ENCODE assay signal across 12 mouse cellular contexts in genomic region chr17:12204689-12205014, GRCm38 (mm10).
DNase-seq lines count a peak whose midpoint lies in the region; ATAC-seq and TF ChIP-seq lines count a peak whose summit lies in the region.
"Had no signal": no experiment of that assay in that cellular context is flagged by ENCODE, and none has a peak within 500 bp of the region (broad histone marks: within the 10 kb centered on the region; RNA-seq: fewer than 3 reads in every experiment).

No protein-coding gene starts in this region.

- no peak for TF ChIP-seq CTCF in lung, embryonic 14.5 days (IDR thresholded peaks at IDR 0.05; ENCODE audit: low read depth)

- H3K9me3 ChIP-seq in forebrain, embryonic 12.5 days, result no peaks in the 10 kb centered on the region
- no peaks in the 10 kb centered on the region for H3K9me3 ChIP-seq in forebrain, embryonic 16.5 days (ENCODE audit: control insufficient read depth, low read length)
- H3K9me3 ChIP-seq in lung, embryonic 14.5 days (ENCODE audit: low read depth, low read length), result no peaks in the 10 kb centered on the region
- H3K9me3 ChIP-seq in intestine, embryonic 16.5 days (ENCODE audit: control insufficient read depth, low read length), result no peaks in the 10 kb centered on the region
- H3K9me3 ChIP-seq in stomach, embryonic 15.5 days, result no peaks in the 10 kb centered on the region

- peaks cover 38% of the 10 kb centered on the region for H3K4me1 ChIP-seq in forebrain, embryonic 12.5 days
- peaks cover 51% of the 10 kb centered on the region for H3K4me1 ChIP-seq in forebrain, embryonic 16.5 days (replicated peaks; ENCODE audit: control insufficient read depth, insufficient read depth, low read length)
- peaks cover 30% of the 10 kb centered on the region for H3K4me1 ChIP-seq in lung, embryonic 14.5 days (ENCODE audit: insufficient read depth)
- H3K4me1 ChIP-seq in intestine, embryonic 16.5 days (ENCODE audit: control insufficient read depth, insufficient read depth, low read length), result peaks cover 50% of the 10 kb centered on the region
- H3K4me1 ChIP-seq in stomach, embryonic 15.5 days, result peaks cover 37% of the 10 kb centered on the region

- H3K4me3 ChIP-seq in forebrain, embryonic 12.5 days (replicated peaks), result no peak overlapping the region
- H3K4me3 ChIP-seq in forebrain, embryonic 16.5 days (replicated peaks; ENCODE audit: low read length), result no peak overlapping the region
- no peak overlapping the region for H3K4me3 ChIP-seq in lung, embryonic 14.5 days (ENCODE audit: low read depth, low read length)
- H3K4me3 ChIP-seq in intestine, embryonic 16.5 days (ENCODE audit: low read length), result no peak overlapping the region
- no peak overlapping the region for H3K4me3 ChIP-seq in stomach, embryonic 15.5 days (replicated peaks)

- H3K9ac ChIP-seq in forebrain, embryonic 12.5 days, result no peak overlapping the region
- no peak overlapping the region for H3K9ac ChIP-seq in forebrain, embryonic 16.5 days (replicated peaks; ENCODE audit: low read depth, low read length)
- H3K9ac ChIP-seq in lung, embryonic 14.5 days, result peak overlapping the region; percentile 23; the same call in 1 of the 2 replicates
- 0 out of 2 replicates have a peak overlapping the region, but pooled peaks have one; percentile 19 for H3K9ac ChIP-seq in intestine, embryonic 16.5 days (ENCODE audit: low read depth, low read length)
- H3K9ac ChIP-seq in stomach, embryonic 15.5 days, result no peak overlapping the region

- DNase-seq in lung, embryonic 14.5 days, result no peak
- DNase-seq in lung, postnatal 10 days, result no peak
- no peak for DNase-seq in layer of hippocampus, postnatal 25 days (ENCODE audit: extremely low spot score in 1 of 2, low spot score in 1 of 2)
- DNase-seq in gastrocnemius, adult 8-10 months (ENCODE audit: low spot score in 2 of 2), result no peak
- DNase-seq: cerebellum, adult 9-11 months; kidney, adult 18-20 months; lung, postnatal 4 days; retina, postnatal 1 day had no signal

- no peak overlapping the region for H3K4me2 ChIP-seq in forebrain, embryonic 12.5 days
- H3K4me2 ChIP-seq in forebrain, embryonic 16.5 days (ENCODE audit: low read length), result no peak overlapping the region
- H3K4me2 ChIP-seq in lung, embryonic 14.5 days, result no peak overlapping the region
- no peak overlapping the region for H3K4me2 ChIP-seq in intestine, embryonic 16.5 days (ENCODE audit: low read depth, low read length)
- H3K4me2 ChIP-seq in stomach, embryonic 15.5 days, result no peak overlapping the region

- peaks cover under 1% of the 10 kb centered on the region; the same call in 1 of the 2 replicates for H3K36me3 ChIP-seq in forebrain, embryonic 12.5 days (replicated peaks)
- no peaks in the 10 kb centered on the region for H3K36me3 ChIP-seq in forebrain, embryonic 16.5 days (ENCODE audit: control insufficient read depth, insufficient read depth)
- H3K36me3 ChIP-seq in lung, embryonic 14.5 days (ENCODE audit: insufficient read depth), result no peaks in the 10 kb centered on the region
- no peaks in the 10 kb centered on the region for H3K36me3 ChIP-seq in intestine, embryonic 16.5 days (ENCODE audit: control insufficient read depth, insufficient read depth, low read length)
- H3K36me3 ChIP-seq in stomach, embryonic 15.5 days, result no peaks in the 10 kb centered on the region

- WGBS in forebrain, embryonic 12.5 days, result 77% methylated on average over 3 of the region's 3 CpGs
- WGBS in forebrain, embryonic 16.5 days, result 52% methylated on average over 3 of the region's 3 CpGs
- 83% methylated on average over 3 of the region's 3 CpGs for WGBS in lung, embryonic 14.5 days
- 76% methylated on average over 3 of the region's 3 CpGs for WGBS in intestine, embryonic 16.5 days
- 65% methylated on average over 3 of the region's 3 CpGs for WGBS in stomach, embryonic 15.5 days

- no peak for ATAC-seq in forebrain, embryonic 12.5 days (ENCODE audit: low FRiP score)
- no peak for ATAC-seq in forebrain, embryonic 16.5 days
- no peak for ATAC-seq in lung, embryonic 14.5 days (ENCODE audit: insufficient read depth)
- no peak for ATAC-seq in intestine, embryonic 16.5 days
- ATAC-seq in stomach, embryonic 15.5 days (ENCODE audit: insufficient read depth, low FRiP score, low read depth), result no peak

- no peaks in the 10 kb centered on the region for H3K27me3 ChIP-seq in forebrain, embryonic 12.5 days
- no peaks in the 10 kb centered on the region for H3K27me3 ChIP-seq in forebrain, embryonic 16.5 days (replicated peaks; ENCODE audit: control insufficient read depth, insufficient read depth, low read length)
- H3K27me3 ChIP-seq in lung, embryonic 14.5 days (ENCODE audit: insufficient read depth, low read length), result no peaks in the 10 kb centered on the region
- no peaks in the 10 kb centered on the region for H3K27me3 ChIP-seq in intestine, embryonic 16.5 days (replicated peaks; ENCODE audit: control insufficient read depth, insufficient read depth, low read length)
- no peaks in the 10 kb centered on the region for H3K27me3 ChIP-seq in stomach, embryonic 15.5 days (replicated peaks)

- peak overlapping the region; percentile 65 for H3K27ac ChIP-seq in forebrain, embryonic 12.5 days
- H3K27ac ChIP-seq in forebrain, embryonic 16.5 days (ENCODE audit: low read length), result no peak overlapping the region; the same call in 1 of the 2 replicates
- peak overlapping the region; percentile 10; the same call in 1 of the 2 replicates for H3K27ac ChIP-seq in lung, embryonic 14.5 days (ENCODE audit: low read depth)
- H3K27ac ChIP-seq in intestine, embryonic 16.5 days (ENCODE audit: low read length), result peak overlapping the region; percentile 51
- peak overlapping the region; percentile 82 for H3K27ac ChIP-seq in stomach, embryonic 15.5 days

Comparison
In these comparisons a context has a peak if more than half of its experiments do, and no peak if none do; other contexts are left out.
1. H3K9ac ChIP-seq: peak in lung, embryonic 14.5 days (single experiment) and intestine, embryonic 16.5 days (single experiment); none in forebrain, embryonic 12.5 days (single experiment), forebrain, embryonic 16.5 days (single experiment) and stomach, embryonic 15.5 days (single experiment).